Mouse (Mus musculus): ENCODE data around the gene Taf4.

DNA sequence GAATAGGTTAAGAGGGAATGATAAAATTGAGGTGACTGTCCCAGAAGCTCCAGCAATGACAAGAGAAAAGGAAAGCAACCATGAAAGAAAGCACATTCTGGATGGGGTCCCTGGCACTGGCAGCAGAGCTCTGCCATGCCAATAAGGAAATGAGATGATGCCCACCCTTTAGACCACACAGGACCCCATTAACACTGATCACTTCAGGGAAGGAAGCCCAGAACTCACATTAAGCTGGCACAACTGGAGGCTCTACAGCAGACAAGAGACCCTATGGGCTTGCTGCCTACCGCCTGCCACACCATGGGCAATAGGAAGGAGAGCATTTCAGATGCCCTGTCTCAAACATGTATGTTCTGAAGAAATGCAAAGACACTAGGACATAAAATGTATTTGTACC is 34.8 kb downstream of the Taf4 start:
- TF ChIP-seq POLR2A (IDR thresholded peaks at IDR 0.05; ENCODE audit: insufficient read length, low read depth) (no peak), CEBPB (IDR thresholded peaks at IDR 0.05; ENCODE audit: insufficient read depth, poor library complexity, severe bottlenecking) (no peak), REST (IDR thresholded peaks at IDR 0.05; ENCODE audit: insufficient read depth, insufficient read length) (no peak), MAX (IDR thresholded peaks at IDR 0.05; ENCODE audit: low read depth) (no peak)
